Mouse (Mus musculus) neural tube, embryonic 13.5 days (tissue): Measurements from ENCODE around the gene Cdk6. TPM values are rescaled to one million over a fixed set of nuclear protein-coding genes. Genes with fewer than 3 reads are reported as not detected.
"Not testable (repeated sequence)": the region's sequence is repeated elsewhere in the genome, so short reads cannot be mapped to it uniquely, and the experiment has no call there.

Experiments
- ATAC-seq: fragments of 200-750 bp; cut with Nextera tagmentation; 2 replicates; pipeline ENCODE4 v1.8.0; 2017; ENCODE audit warnings: low read depth, mild to moderate bottlenecking, moderate TSS enrichment, moderate library complexity
- H3K27ac ChIP-seq: fragments of 300-500 bp; sonication (generic); replicated peaks from 2 replicates; pipeline ENCODE4 v1.5.1; 2015; ENCODE audit warnings: moderate library complexity, mild to moderate bottlenecking, inconsistent platforms
- H3K27me3 ChIP-seq: fragments of 300-500 bp; sonication (generic); 2 replicates; pipeline ENCODE4 v1.6.1; 2015; ENCODE audit warnings: mild to moderate bottlenecking, inconsistent platforms
- H3K36me3 ChIP-seq: fragments of 300-500 bp; sonication (generic); 2 replicates; pipeline ENCODE4 v1.6.1; 2015; ENCODE audit warnings: mild to moderate bottlenecking, inconsistent platforms
- H3K4me1 ChIP-seq: fragments of 300-500 bp; sonication (generic); replicated peaks from 2 replicates; pipeline ENCODE4 v1.6.1; 2015; ENCODE audit warnings: inconsistent platforms
- H3K4me2 ChIP-seq: fragments of 300-500 bp; sonication (generic); 2 replicates; pipeline ENCODE4 v1.6.1; 2015; ENCODE audit warnings: inconsistent platforms, mild to moderate bottlenecking, moderate library complexity
- H3K4me3 ChIP-seq: fragments of 300-500 bp; sonication (generic); 2 replicates; pipeline ENCODE4 v1.5.1; 2015; ENCODE audit warnings: mild to moderate bottlenecking, inconsistent platforms
- H3K9ac ChIP-seq: fragments of 300-500 bp; sonication (generic); 2 replicates; pipeline ENCODE4 v1.6.1; 2015; ENCODE audit warnings: moderate library complexity, mild to moderate bottlenecking, inconsistent platforms
- H3K9me3 ChIP-seq: fragments of 300-500 bp; sonication (generic); 2 replicates; pipeline ENCODE4 v1.6.1; 2016; ENCODE audit warnings: inconsistent platforms
- WGBS: fragments of 180-500 bp; shearing (Covaris S2); methylation state at CpG from one replicate; pipeline ENCODE4 v1.1.7; 2015; 5-methylcytosine and 5-hydroxymethylcytosine counted together
- polyA plus RNA-seq: library from polyadenylated mRNA; unstranded; fragments of >200 nt; fragmentation: Nextera tagmentation; extraction: Ambion mirVana; gene quantifications from 2 replicates; pipeline ENCODE4 v1.2.1, GENCODE M21; 2015

The Cdk6 gene
- polyA plus RNA-seq, 1 experiment from 2014 or later: 16.4 TPM

GRCm38 (mm10) chr5:3324116-3324515 is 17.2 kb upstream of the Cdk6 start:
- Histone ChIP-seq H3K4me3 (no peak overlapping the region), H3K4me1 (no peaks in the 10 kb centered on the region), H3K27me3 (no peaks in the 10 kb centered on the region), H3K9ac (no peak overlapping the region), H3K27ac (no peak overlapping the region), H3K36me3 (no peaks in the 10 kb centered on the region), H3K4me2 (no peak overlapping the region), H3K9me3 (no peaks in the 10 kb centered on the region)
- no peak for ATAC-seq
- 57% methylated on average over 4 of the region's 4 CpGs for WGBS

- no peak for ATAC-seq
- WGBS: 76% methylated on average over 1 of the region's 1 CpGs
- H3K4me2 ChIP-seq: no peak overlapping the region
These were observed 11.9 kb upstream of the Cdk6 start for GRCm38 (mm10) chr5:3329361-3329760.

GRCm38 (mm10) chr5:3330932-3331331 is 10.4 kb upstream of the Cdk6 start:
- H3K4me2 ChIP-seq: no peak overlapping the region
- ATAC-seq: no peak
- H3K4me3 ChIP-seq: no peak overlapping the region
- no peaks in the 10 kb centered on the region for H3K4me1 ChIP-seq
- H3K27me3 ChIP-seq: no peaks in the 10 kb centered on the region
- no peak overlapping the region for H3K27ac ChIP-seq
- H3K9ac ChIP-seq: no peak overlapping the region
- no peaks in the 10 kb centered on the region for H3K36me3 ChIP-seq
- 75% methylated on average over 3 of the region's 3 CpGs for WGBS
- no peaks in the 10 kb centered on the region for H3K9me3 ChIP-seq

More at GRCm38 (mm10) chr5:3329361-3329760, 11.9 kb upstream of the Cdk6 start:
- no peak overlapping the region for H3K9ac ChIP-seq
- H3K27ac ChIP-seq: no peak overlapping the region
- no peaks in the 10 kb centered on the region for H3K36me3 ChIP-seq
- no peak overlapping the region for H3K4me3 ChIP-seq
- H3K4me1 ChIP-seq: no peaks in the 10 kb centered on the region
- no peaks in the 10 kb centered on the region for H3K9me3 ChIP-seq
- H3K27me3 ChIP-seq: no peaks in the 10 kb centered on the region

GRCm38 (mm10) chr5:3333019-3333418 is 8.3 kb upstream of the Cdk6 start:
- not testable (repeated sequence) for H3K9ac ChIP-seq, H3K36me3 ChIP-seq, H3K9me3 ChIP-seq, H3K4me1 ChIP-seq, ATAC-seq, H3K4me3 ChIP-seq, H3K27me3 ChIP-seq, H3K4me2 ChIP-seq, H3K27ac ChIP-seq
- whole genome bisulfite sequencing: 88% methylated on average over 4 of the region's 4 CpGs

- H3K27ac ChIP-seq, H3K9me3 ChIP-seq, ATAC-seq, H3K36me3 ChIP-seq: not testable (repeated sequence)
- peak overlapping the region; percentile 53 for H3K4me3 ChIP-seq
- peak overlapping the region; percentile 92 for H3K4me2 ChIP-seq
- peak overlapping the region; percentile 70 for H3K9ac ChIP-seq
- WGBS: 2% methylated on average over 15 of the region's 15 CpGs
- peaks cover 40% of the 10 kb centered on the region for H3K27me3 ChIP-seq
- peaks cover 35% of the 10 kb centered on the region for H3K4me1 ChIP-seq
These were observed 786 bp upstream of the Cdk6 start for GRCm38 (mm10) chr5:3340340-3341058.

- Histone ChIP-seq H3K27ac (peak overlapping the region; percentile 70), H3K27me3 (peaks cover 40% of the 10 kb centered on the region)
- under 1% methylated on average over 60 of the region's 60 CpGs for WGBS
These were observed 866 bp downstream of the Cdk6 start for GRCm38 (mm10) chr5:3341931-3342770.

GRCm38 (mm10) chr5:3342771-3343565 is 1.7 kb downstream of the Cdk6 start:
- WGBS: under 1% methylated on average over 46 of the region's 46 CpGs
- Histone ChIP-seq H3K36me3 (no peaks in the 10 kb centered on the region), H3K4me3 (peak overlapping the region; percentile 53), H3K4me1 (peaks cover 35% of the 10 kb centered on the region), H3K4me2 (peak overlapping the region; percentile 92), H3K9ac (peak overlapping the region; percentile 70), H3K27ac (peak overlapping the region; percentile 70), H3K27me3 (peaks cover 40% of the 10 kb centered on the region), H3K9me3 (no peaks in the 10 kb centered on the region)
- ATAC-seq: peak; percentile 48

More at GRCm38 (mm10) chr5:3341931-3342770, 866 bp downstream of the Cdk6 start:
- peak overlapping the region; percentile 92 for H3K4me2 ChIP-seq
- ATAC-seq: peak; percentile 24
- peaks cover 35% of the 10 kb centered on the region for H3K4me1 ChIP-seq
- H3K9ac ChIP-seq: peak overlapping the region; percentile 70
- H3K36me3 ChIP-seq: no peaks in the 10 kb centered on the region
- H3K4me3 ChIP-seq: peak overlapping the region; percentile 53
- H3K9me3 ChIP-seq: no peaks in the 10 kb centered on the region

GRCm38 (mm10) chr5:3343566-3344080 is 2.3 kb downstream of the Cdk6 start:
- no peaks in the 10 kb centered on the region for H3K9me3 ChIP-seq
- no peaks in the 10 kb centered on the region for H3K36me3 ChIP-seq
- peak overlapping the region; percentile 53 for H3K4me3 ChIP-seq
- ATAC-seq: peak; percentile 62
- peaks cover 40% of the 10 kb centered on the region for H3K27me3 ChIP-seq
- peak overlapping the region; percentile 92 for H3K4me2 ChIP-seq
- WGBS: under 1% methylated on average over 37 of the region's 37 CpGs
- peak overlapping the region; percentile 70 for H3K27ac ChIP-seq
- H3K9ac ChIP-seq: peak overlapping the region; percentile 70
- peaks cover 35% of the 10 kb centered on the region for H3K4me1 ChIP-seq

- Histone ChIP-seq H3K4me2 (peak overlapping the region; percentile 92), H3K36me3 (no peaks in the 10 kb centered on the region), H3K4me1 (peaks cover 35% of the 10 kb centered on the region), H3K9me3 (no peaks in the 10 kb centered on the region), H3K27ac (peak overlapping the region; percentile 70), H3K4me3 (peak overlapping the region; percentile 53), H3K27me3 (peaks cover 38% of the 10 kb centered on the region), H3K9ac (peak overlapping the region; percentile 70)
- WGBS: under 1% methylated on average over 40 of the region's 58 CpGs
- ATAC-seq: peak; percentile 75
These were observed 2.9 kb downstream of the Cdk6 start for GRCm38 (mm10) chr5:3344081-3344631.

GRCm38 (mm10) chr5:3345540-3345939 is 4.3 kb downstream of the Cdk6 start:
- H3K4me2 ChIP-seq: 0 out of 2 replicates have a peak overlapping the region, but pooled peaks have one; percentile 92
- H3K9me3 ChIP-seq, H3K27ac ChIP-seq, H3K9ac ChIP-seq, H3K36me3 ChIP-seq, ATAC-seq: not testable (repeated sequence)
- H3K4me1 ChIP-seq: peaks cover 34% of the 10 kb centered on the region
- H3K4me3 ChIP-seq: peak overlapping the region; percentile 53; the same call in 1 of the 2 replicates
- H3K27me3 ChIP-seq: peaks cover 32% of the 10 kb centered on the region
- WGBS: 51% methylated on average over 4 of the region's 4 CpGs

GRCm38 (mm10) chr5:3349393-3349792 is 8.1 kb downstream of the Cdk6 start:
- 87% methylated on average over 4 of the region's 4 CpGs for WGBS
- H3K4me1 ChIP-seq, H3K9me3 ChIP-seq, ATAC-seq, H3K27ac ChIP-seq, H3K27me3 ChIP-seq, H3K36me3 ChIP-seq, H3K4me2 ChIP-seq, H3K4me3 ChIP-seq, H3K9ac ChIP-seq: not testable (repeated sequence)
